Mouse (Mus musculus) brown adipose tissue, adult 24 weeks (tissue): ENCODE measurements around the gene Trim67. TPM values are rescaled to one million over a fixed set of nuclear protein-coding genes. Genes with fewer than 3 reads are reported as not detected.
A peak's percentile ranks its signal among the peaks of the same experiment; 100 is the strongest.

Source experiments
- H3K27ac ChIP-seq: fragments of 200-500 bp; replicated peaks from 2 replicates; pipeline ENCODE4 v1.5.1; 2012; ENCODE audit warnings: low read depth, mild to moderate bottlenecking, low read length
- H3K4me1 ChIP-seq: fragments of 200-500 bp; 2 replicates; pipeline ENCODE4 v1.6.1; 2012; ENCODE audit warnings: low read length, mixed read lengths; ENCODE audit not compliant: control insufficient read depth, insufficient read depth, insufficient read length
- H3K4me3 ChIP-seq: fragments of 200-500 bp; 2 replicates; pipeline ENCODE4 v1.5.1; 2012; ENCODE audit warnings: low read depth, mild to moderate bottlenecking, low read length, moderate library complexity; ENCODE audit not compliant: insufficient read depth
- polyA plus RNA-seq: library from polyadenylated mRNA; stranded (reverse); fragments of >200 nt; gene quantifications from 2 replicates; pipeline ENCODE4 v1.2.4, GENCODE M21; 2012; ENCODE audit not compliant: missing spikeins, insufficient read depth, insufficient read length

Trim67 gene
- polyA plus RNA-seq, 1 experiment = 8.0 TPM

- peak overlapping the region; percentile 71 for H3K4me3 ChIP-seq
- peaks cover 9% of the 10 kb centered on the region for H3K4me1 ChIP-seq
- peak overlapping the region; percentile 82 for H3K27ac ChIP-seq
Measured at GRCm38 (mm10) chr8:124863729-124864128, 70.8 kb downstream of the Trim67 start.

GRCm38 (mm10) chr8:124866669-124867068, 73.8 kb downstream of the Trim67 start:
- Histone ChIP-seq H3K4me1 (peaks cover 13% of the 10 kb centered on the region), H3K4me3 (no peak overlapping the region), H3K27ac (no peak overlapping the region)

- no peak overlapping the region for H3K4me3 ChIP-seq
- no peak overlapping the region for H3K27ac ChIP-seq
- peaks cover 13% of the 10 kb centered on the region for H3K4me1 ChIP-seq
Measured at GRCm38 (mm10) chr8:124867126-124867525, 74.2 kb downstream of the Trim67 start.

- Histone ChIP-seq H3K27ac (no peak overlapping the region), H3K4me3 (no peak overlapping the region)
Measured at GRCm38 (mm10) chr8:124869708-124870107, 76.8 kb downstream of the Trim67 start.

GRCm38 (mm10) chr8:124871474-124871873, 78.6 kb downstream of the Trim67 start:
- H3K27ac ChIP-seq = no peak overlapping the region
- peaks cover 19% of the 10 kb centered on the region for H3K4me1 ChIP-seq
- no peak overlapping the region for H3K4me3 ChIP-seq

More at GRCm38 (mm10) chr8:124869708-124870107, 76.8 kb downstream of the Trim67 start:
- peaks cover 17% of the 10 kb centered on the region for H3K4me1 ChIP-seq

- Histone ChIP-seq H3K4me3 (no peak overlapping the region), H3K27ac (peak overlapping the region; percentile 60; the same call in 1 of the 2 replicates)
Measured at GRCm38 (mm10) chr8:124872081-124872480, 79.2 kb downstream of the Trim67 start.

GRCm38 (mm10) chr8:124872690-124873089, 79.8 kb downstream of the Trim67 start:
- peak overlapping the region; percentile 63 for H3K27ac ChIP-seq

More at GRCm38 (mm10) chr8:124872081-124872480, 79.2 kb downstream of the Trim67 start:
- H3K4me1 ChIP-seq = peaks cover 19% of the 10 kb centered on the region

GRCm38 (mm10) chr8:124878141-124878540, 85.2 kb downstream of the Trim67 start:
- Histone ChIP-seq H3K4me3 (no peak overlapping the region), H3K4me1 (0 out of 2 replicates have a peak, but pooled peaks cover 2% of the 10 kb centered on the region), H3K27ac (no peak overlapping the region)

More at GRCm38 (mm10) chr8:124872690-124873089, 79.8 kb downstream of the Trim67 start:
- Histone ChIP-seq H3K4me3 (no peak overlapping the region), H3K4me1 (peaks cover 13% of the 10 kb centered on the region)

- Histone ChIP-seq H3K27ac (no peak overlapping the region), H3K4me3 (no peak overlapping the region), H3K4me1 (0 out of 2 replicates have a peak, but pooled peaks cover 2% of the 10 kb centered on the region)
Measured at GRCm38 (mm10) chr8:124878946-124879526, 86.1 kb downstream of the Trim67 start.

Other genes starting within 250 kb of the Trim67 start
- gene Agt, start 223.4 kb upstream of the Trim67 start, polyA plus RNA-seq = 2.4 and 3.2 TPM in 2 replicates
- not detected in 2 replicates for gene Capn9, start 217.0 kb upstream of the Trim67 start, polyA plus RNA-seq
- gene 2310022B05Rik, start 129.7 kb upstream of the Trim67 start, polyA plus RNA-seq = 7.7 and 10.0 TPM in 2 replicates
- 13.4 and 18.6 TPM in 2 replicates for gene Ttc13, start 71.1 kb upstream of the Trim67 start, polyA plus RNA-seq
- gene Arv1, start 71.0 kb upstream of the Trim67 start, polyA plus RNA-seq = 5.6 and 9.2 TPM in 2 replicates
- 0.83 and 1.5 TPM in 2 replicates for gene Fam89a, start 41.3 kb upstream of the Trim67 start, polyA plus RNA-seq
- 133 and 153 TPM in 2 replicates for gene Gnpat, start 69.9 kb downstream of the Trim67 start, polyA plus RNA-seq
- 12.9 and 17.1 TPM in 2 replicates for gene 2810004N23Rik, start 70.0 kb downstream of the Trim67 start, polyA plus RNA-seq
- 9.7 and 13.5 TPM in 2 replicates for gene Exoc8, start 104.6 kb downstream of the Trim67 start, polyA plus RNA-seq
- gene Sprtn, start 104.8 kb downstream of the Trim67 start, polyA plus RNA-seq = 10.2 and 14.9 TPM in 2 replicates
- gene Egln1, start 156.2 kb downstream of the Trim67 start, polyA plus RNA-seq = 134 and 142 TPM in 2 replicates
- 34.8 and 41.0 TPM in 2 replicates for gene Tsnax, start 219.9 kb downstream of the Trim67 start, polyA plus RNA-seq